Mouse (Mus musculus) stomach, postnatal 0 days (tissue): ENCODE results near the gene Ttc38.

Experiments used
- CTCF ChIP-seq: IDR thresholded peaks from 2 replicates; pipeline ENCODE4 v1.5.1; 2016; ENCODE audit warnings: antibody characterized with exemption, low read depth, mild to moderate bottlenecking, moderate library complexity
- EP300 ChIP-seq: optimal IDR thresholded peaks from 2 replicates; pipeline ENCODE3; 2016; ENCODE audit warnings: antibody characterized with exemption

- TF ChIP-seq CTCF = peak; percentile 97
- TF ChIP-seq EP300 = no peak
Measured at GRCm38 (mm10) chr15:85896284-85896683, 64.2 kb downstream of the Ttc38 start.
